Mouse (Mus musculus) ovary, adult 18-20 months (tissue): ENCODE data around the gene Med21.

Source experiments
- DNase-seq: peaks from one replicate; pipeline ENCODE4 v3.0.0; 2022; ENCODE audit warnings: low spot score, mixed read lengths

Med21 gene

DNA sequence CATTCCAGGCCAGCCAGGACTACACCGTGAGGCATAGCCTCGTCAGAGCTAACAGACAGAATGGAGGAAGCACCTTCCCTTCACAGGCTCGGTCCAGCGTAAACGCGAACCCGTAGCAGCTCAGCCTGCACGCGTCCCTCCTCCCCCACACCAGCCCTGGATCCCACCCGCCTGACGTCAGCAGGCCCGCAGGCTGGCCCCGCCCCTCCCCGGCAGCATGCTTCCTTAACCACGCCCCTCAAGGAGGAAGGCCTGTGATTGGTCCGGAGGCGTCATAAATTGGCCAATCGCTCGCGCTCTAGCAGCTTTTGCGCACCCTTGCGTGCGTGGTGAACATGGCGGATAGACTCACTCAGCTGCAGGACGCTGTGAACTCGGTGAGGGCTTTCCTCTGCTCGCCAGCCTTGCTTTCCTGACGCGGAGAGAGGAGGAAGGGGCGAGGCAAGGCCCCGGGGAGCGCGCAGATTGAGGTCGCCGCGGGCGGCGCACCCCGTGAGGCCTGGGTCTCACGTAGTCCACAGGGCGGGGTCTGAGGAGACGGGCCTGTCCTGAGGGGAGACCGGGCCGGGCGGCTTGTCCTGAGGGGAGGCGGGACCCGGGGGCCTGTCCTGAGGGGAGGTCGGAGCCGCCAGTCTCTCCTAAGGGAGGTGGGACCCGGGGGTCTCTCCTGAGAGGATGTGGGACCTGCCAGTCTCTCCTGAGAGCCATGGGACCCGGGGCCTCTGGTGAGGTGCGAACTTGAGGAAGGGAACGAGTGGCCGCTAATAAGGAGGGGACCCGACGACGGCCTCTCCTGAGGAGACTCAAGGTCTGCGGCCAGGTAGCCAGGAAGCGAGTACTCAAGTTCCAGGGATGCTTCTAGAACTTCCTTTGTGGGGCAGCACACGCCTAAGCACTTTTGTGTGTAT lies at the start of gene Med21, which contains the start of gene Tm7sf3:
Gene Med21, plus strand, starts transcription at position 272 of the 908 bp plus-strand sequence.
Gene Tm7sf3, minus strand, starts transcription at position 549 of the 908 bp plus-strand sequence.
- DNase-seq = peak; percentile 97

DNA sequence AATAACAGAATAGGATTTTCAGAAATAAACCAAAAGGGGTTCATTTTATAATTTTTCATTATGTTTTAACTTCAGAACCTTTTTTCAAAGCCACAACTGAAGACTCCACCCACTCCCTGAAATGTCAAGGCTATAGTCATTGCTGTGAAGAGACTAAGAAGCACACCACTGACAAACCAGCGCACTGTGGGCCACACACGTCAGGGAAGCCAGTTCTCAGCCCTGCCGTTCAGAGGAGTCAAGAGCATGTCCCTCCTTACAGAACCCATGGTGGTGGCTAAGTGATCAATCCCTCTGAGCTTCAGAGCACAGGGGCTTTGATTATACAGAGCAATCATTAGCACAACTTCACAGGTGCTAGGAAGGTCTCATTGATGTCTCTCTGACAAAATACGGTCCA lies 39.7 kb upstream of the Med21 start:
- no peak for DNase-seq

DNA sequence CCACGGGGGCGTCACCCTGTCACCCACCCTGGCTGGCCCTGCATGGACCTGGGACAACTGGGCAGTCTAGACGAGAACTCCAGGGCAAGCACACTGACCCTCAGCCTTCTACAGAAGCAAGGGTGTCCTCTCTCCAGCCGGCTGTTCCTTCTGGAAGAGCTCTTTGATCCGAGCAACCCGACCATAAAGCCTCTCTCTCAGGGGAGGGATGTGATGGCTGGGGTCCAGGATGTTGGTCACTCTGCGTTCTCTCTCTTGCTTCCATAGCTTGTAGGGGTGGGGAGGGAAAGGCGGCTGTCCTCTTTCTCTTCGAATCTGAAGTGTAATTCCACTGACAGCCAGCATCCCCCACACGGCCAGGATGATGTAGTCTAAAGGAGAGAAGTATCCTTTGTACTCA lies 38.7 kb upstream of the Med21 start:
- no peak for DNase-seq

DNA sequence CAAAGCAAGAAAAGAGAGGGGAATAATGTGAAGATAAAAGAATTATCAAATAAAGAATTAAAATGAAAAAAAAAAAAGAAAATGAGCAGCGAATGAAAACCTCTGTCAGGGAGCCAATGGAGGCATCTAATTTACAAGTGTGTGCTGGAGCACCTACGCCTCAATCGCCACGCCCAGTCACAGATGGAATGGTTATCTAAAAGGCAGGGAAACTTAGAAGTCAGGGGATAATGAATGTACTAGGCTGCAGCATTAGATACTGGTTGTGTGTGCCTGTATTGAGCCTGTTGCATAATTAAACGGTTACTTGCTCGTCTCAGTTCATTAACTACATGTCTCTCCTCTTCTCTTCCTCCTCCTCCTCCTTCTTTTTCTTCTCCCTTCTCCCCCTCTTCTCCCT lies 31.0 kb upstream of the Med21 start:
- DNase-seq = no peak

DNA sequence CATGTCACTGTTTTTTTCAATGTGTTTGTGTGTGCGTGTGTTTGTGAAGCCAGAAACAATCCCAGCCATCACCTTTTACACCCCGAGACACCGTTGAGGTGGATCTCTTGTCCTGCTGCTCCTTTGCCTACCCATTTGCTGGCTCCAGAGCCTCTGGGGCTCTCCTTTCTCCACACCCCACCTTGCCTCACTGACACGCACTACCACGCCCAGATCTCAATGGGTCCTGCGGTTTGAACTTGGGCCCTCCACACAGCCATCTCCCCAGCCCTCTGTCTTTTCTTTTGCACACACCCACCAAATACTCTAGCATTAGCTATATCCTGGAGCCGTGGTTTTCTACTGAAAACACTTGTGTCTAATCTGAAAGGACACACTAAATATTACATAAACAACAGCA lies 30.4 kb upstream of the Med21 start:
- DNase-seq = no peak

DNA sequence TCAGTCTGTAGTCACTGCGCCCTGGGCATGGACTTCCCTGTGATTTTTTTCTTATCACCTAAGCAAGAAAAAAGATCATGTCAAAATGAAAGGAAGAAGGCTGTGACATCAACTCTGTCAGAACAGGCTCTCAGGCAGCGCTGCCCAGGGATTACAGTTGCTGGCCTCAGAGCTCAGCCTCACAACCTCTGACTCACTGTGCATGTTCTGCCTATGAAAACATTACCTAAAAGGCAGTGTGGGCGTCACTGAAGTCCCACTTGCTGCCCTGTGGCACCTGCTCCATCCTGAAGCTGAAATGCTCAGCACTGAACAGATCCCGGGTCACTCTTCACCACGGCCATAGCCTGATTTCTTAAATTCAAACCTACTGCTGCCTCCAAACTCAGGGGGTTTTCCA lies 29.6 kb upstream of the Med21 start:
- DNase-seq = no peak

DNA sequence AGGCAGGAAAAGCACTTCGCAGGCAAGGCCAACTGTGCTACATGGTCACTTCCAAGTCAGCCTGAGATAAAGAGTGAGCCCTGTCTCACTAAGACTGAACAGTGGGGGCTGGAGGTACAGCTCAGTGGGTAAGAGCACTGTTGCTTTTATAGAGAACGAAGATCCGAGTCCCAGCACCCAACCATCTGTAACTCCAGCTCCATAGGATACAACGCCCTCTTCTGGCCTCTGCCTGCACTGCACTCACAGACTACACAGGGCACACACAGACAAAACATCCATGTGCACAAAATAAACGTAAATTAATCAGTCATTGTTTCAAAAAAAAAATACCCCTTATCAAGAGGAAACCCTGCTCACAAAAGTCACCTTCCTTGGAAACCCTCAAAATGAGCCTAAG lies 28.4 kb upstream of the Med21 start:
- no peak for DNase-seq

DNA sequence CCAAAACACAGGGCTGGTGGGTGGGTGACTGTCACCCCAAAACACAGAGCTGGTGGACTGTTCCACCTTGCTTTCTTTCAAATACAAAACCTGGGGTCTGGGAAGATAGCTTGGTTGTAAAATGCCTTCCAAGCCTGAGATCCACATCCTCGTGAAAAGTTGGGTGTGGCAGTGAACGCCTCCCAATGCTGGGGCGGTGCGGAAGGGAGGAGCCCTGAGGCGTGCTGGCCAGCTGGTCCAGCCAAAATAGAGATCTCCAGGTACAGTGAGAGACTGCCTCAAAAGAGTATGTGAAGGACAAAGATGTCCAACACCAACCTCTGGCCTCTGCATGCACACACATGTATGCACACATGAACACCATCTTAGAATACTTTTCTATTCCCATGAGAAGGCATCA lies 27.8 kb upstream of the Med21 start:
- DNase-seq = no peak

DNA sequence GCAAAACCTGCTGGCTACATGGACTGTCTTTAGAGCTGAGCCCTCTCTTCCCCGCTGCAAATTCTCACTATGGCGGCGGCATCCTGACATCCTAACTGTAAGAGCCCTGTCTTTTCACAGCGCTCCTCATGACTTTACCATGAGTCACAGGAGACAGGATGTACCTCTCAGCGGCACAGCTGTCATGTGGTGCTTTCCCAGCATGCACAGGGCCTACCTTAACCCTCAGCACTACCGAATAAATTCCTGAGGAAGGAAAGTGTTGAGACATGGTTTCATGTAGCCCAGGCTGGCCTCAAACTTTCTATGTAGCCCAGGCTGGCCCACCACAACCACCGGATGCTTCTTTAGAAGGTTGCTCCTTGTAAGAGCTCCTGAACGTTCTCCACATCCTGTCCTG lies 26.5 kb upstream of the Med21 start:
- no peak for DNase-seq

DNA sequence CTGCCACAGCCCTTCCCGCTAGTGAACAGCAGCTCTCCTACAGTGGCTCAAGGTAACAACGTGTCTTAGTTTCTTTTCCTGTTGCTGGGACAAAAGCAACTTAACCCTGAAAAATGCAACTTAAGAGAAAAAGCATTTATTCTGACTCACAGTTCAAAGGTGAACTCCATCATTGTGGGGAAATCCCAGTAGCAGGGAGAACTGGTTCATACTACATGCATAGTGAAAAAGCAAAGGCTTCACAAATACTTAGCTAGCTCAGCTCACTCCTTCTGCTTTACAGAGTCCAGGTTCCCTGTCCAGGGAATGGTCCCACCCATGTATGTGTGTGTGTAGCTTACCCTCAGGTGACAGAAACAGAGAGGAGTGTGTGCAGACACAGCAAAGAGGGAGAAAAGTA lies 25.7 kb upstream of the Med21 start:
- DNase-seq = no peak

DNA sequence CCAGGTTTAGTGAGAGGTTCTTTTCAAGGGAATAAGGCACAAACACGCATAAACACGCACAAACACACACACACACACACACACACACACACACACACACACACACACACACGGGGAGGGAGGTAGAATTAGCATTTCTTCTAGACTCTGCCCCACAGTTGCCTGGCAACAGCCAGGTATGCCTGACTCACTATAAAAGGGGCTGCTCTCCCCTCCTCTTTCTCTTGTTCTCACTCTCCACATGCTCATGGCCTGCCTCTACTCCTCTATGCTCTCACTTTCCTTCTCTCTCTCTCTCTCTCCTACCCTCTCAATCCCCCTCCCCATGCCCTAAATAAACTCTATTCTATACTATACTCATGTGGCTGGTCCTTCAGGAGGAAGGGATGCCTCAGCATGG lies 14.2 kb upstream of the Med21 start:
- DNase-seq = no peak

DNA sequence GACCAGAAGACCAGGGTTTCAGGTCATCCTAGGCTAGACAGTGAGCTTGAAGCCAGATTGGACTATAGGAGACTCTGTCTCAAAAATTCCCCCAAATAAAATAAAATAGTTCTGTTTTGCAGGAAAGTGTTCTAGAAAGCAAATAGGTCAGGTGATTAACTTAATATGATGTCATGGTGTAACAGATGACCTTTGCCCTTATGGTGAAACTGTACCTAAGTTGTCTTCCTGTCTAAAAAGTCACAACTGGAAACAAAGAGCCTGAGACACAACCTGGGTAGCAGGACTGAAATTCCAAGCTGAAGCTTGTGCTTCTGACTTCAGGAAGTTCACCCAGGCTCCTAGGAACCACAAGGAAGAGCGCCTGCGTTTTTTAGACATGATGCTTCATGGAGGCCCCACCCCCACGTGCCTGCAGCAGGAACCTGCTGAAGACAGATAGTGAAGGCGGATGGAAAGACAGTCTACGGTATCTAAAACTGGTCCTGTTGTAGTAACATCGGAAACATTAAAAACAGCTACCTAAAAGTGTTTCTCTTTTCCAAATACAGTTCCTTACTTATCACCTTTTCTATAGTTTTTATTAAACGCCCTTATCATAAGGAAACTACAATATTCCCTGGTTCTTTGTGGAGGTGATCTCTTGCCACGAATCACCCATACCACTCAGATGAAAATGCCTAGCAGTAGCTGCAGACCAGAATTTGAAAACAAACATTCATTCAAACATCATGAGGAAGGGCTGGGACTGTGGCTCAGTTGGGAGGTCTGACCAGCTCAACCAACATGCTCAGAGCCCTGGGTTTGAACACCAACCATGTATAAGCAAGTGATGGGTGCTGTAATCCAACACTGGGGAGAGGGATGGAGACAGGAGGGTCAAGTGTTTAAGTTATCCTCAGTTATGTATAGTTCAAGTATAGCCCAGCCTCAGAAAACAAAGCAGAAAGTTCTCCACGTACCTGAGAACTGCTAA lies 12.3 kb upstream of the Med21 start:
- DNase-seq = no peak

DNA sequence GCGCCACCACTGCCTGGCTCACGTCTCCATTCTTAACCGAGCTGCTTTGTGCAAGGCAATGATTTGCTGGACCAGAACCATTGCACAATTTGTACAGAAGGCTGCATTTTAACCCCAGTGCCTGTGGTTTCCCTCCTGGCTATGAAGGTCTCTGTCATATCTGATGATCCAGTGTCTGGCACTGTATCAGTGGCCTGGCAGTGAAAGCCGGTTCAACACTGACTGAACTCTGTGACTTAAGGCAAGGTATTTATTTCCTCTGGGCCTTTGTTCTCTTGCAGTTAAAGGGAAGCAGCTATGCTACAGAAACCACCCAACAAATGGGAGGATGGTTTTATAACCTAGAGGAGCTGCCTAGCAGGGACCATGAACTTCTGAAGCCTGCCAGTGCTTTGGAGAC lies 11.4 kb upstream of the Med21 start:
- peak; percentile 19 for DNase-seq

DNA sequence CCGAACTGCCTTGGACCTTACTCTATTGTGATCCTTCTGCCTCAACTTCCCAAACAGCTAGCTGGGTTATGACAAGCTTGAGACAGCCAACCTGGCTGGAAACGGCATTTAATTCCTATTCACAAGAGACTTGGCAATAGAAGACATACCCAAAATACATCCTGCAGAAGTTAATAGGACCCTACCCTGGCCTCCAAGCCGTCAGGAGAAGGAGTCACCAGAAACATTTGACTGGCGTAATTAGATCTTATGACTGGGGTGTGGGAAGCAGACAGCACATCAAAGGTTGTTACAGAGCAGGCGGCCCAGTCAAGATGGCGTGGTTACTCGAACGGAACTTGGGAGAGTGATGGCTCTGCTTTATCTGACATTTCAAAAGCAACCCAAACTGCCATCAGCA lies 10.5 kb upstream of the Med21 start:
- no peak for DNase-seq

DNA sequence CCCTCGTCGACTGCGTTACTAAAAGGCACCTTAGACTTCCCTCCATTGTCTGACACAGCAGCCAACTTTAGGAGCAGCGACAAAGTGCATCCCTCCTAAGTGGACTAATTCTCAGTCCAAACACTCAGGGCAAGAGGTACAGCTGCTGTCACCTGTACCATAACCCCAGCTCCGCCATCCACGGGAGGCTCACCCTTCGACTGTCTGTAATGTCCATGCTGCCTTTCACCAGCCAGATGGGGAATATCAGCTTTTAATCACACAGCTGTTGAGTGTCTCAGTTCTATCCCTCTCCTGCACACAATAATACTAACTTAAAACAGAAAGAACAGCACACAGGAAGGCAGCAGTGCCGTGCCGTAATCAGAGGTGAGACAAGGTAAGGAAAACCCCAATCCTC lies 9.9 kb upstream of the Med21 start:
- no peak for DNase-seq

DNA sequence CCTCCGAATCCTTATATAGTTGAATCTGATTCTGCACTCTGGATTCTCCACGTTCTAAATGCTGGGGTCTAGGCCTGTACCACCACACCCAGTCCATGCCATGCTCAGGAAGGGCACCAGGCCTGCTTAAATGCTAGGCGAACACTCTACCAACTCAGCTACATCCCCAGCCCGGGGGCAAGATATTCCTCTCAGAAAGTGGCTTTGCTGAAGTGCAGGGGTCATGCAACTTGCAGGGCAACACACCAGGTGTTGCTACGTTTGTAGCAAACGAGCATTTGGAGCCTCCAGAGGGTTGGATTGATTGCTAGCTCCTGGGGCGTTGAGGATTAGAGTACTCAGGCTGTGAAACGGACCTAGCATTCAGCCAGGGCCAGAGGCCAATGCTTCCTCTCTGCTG lies 9.2 kb upstream of the Med21 start:
- DNase-seq = no peak

DNA sequence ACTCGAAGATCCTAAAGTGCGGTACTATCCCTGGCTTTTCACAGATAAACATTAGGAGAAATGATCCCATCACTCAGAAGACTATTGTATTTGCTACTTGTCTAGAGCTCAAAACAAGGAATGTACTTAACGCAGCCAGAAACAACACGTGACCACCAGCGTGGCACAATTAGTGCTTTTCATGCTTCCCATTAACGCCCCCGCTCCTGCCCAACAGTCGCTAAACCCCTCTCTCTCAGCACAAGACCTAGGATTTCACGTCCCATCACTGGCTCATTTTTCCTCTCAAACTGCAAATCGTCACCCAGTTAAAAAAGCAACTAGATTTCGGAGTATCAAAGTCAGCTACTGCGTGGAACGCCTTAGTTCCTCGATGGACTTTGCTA lies 8.7 kb upstream of the Med21 start:
- DNase-seq = no peak

DNA sequence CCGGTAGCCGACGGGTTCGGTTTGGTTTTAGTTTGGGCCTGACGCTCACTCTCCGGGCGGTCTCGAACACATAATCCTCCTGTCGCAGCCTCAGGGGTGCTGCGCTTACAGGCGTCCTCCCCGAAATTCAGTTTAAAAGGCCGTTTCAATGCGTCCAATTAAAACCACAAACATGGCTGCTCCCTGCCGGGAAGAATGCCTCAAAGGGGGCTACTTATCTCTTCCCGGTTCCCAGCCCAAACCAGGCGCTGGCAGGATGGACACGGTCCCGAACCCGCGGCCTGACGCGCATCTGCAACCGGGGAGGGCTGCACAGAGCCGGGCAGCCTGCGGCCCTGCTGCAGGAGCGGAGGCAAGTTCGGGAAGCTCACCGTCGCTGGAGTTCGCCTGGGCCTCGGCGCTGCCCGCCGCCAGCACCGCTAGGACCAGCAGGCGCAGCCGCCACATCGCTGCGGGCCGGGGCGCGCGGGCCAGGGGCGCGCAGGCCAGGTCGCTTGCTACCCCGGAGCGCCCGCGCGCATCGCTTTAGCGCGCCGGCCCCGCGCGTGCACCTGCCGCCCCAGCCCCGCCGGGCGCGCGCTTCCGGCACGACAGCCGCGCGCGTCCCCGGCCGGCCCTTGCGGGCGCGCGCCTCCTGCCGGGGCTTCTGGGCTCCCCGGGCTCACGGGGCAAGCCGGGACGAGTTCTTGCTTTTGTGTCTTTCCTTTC lies 8.2 kb upstream of the Med21 start:
- peak; percentile 63 for DNase-seq

DNA sequence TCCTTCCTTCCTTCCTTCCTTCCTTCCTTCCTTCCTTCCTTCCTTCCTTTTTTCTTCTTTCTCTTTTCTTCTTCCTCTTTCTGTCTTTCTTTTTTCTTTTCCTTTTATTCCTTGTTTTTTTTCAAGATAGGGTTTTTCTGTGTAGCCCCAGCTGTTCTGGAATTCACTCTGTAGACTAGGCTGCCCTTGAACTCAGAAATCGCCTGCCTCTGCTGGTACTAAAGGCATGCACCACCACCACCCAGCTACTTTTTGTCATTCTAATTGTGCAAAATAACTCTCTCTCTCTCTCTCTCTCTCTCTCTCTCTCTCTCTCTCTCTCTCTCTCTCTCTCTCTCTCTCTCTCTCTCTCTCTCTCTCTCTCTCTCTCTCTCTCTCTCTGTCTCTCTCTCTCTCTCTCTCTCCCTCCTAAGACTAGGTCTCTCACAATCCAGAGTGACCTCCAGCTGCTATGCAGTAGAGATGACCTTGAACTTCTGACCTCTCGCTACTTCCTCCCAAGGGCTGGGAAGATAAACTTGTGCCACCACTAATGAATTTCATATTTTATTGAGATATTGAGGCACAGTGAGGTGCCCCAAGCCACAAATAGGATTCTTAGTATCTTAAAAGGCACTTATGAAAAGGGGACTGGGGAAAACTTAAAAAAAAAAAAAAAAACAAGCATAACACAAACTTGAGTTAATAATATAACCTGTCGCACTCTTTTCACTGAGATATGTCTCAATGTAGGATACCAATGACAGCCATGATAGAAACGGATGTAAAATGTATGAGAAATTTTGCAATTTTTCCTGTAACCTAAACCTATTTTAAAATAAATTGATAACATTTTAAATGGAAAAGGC lies 7.4 kb upstream of the Med21 start:
- DNase-seq = no peak

DNA sequence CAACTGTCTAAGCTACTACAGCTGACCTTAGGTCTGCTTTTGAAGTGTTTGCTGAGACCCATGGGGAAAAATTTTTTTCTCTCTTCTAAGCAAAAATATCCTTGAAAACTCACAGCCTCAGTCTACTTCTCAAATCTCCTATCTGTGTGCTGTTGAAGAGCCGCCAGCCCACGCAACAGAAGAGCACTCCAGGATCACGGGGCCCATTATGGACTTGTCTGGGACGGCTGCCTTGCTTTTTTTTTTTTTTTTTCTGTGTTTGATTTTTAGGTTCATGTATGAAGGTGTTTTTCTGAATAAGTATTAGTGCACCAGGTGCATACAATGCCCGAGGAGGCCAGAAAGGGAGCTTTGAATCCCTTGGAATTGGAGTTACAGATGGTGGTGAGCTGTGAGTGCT lies 5.9 kb upstream of the Med21 start:
- no peak for DNase-seq
